Comparison of ENCODE assay signal across 8 mouse cellular contexts in genomic region chr9:21029291-21030054, GRCm38 (mm10). TPM values are rescaled to one million over a fixed set of nuclear protein-coding genes. Genes with fewer than 3 reads are reported as not detected.
DNase-seq lines count a peak whose midpoint lies in the region; ATAC-seq and TF ChIP-seq lines count a peak whose summit lies in the region.

Gene Icam4 (plus strand): TSS chr9:21029373.

- H3K4me2 ChIP-seq in heart, embryonic 16.5 days (ENCODE audit: low read depth, low read length) = peak within 1 kb of the TSS; percentile 95
- H3K4me2 ChIP-seq in lung, embryonic 14.5 days = peak within 1 kb of the TSS; percentile 95
- peak within 1 kb of the TSS; percentile 86 for H3K4me2 ChIP-seq in neural tube, embryonic 15.5 days

- peaks cover 93% of the 10 kb centered on the region for H3K4me1 ChIP-seq in E14TG2a.4 (replicated peaks; ENCODE audit: low read depth, low read length)
- 0 out of 2 replicates have a peak, but pooled peaks cover 4% of the 10 kb centered on the region for H3K4me1 ChIP-seq in bone marrow macrophage, adult 2 months (ENCODE audit: control insufficient read depth, insufficient read depth, low read length)
- peaks cover 39% of the 10 kb centered on the region for H3K4me1 ChIP-seq in heart, embryonic 16.5 days (ENCODE audit: control insufficient read depth, insufficient read depth, low read length)
- H3K4me1 ChIP-seq in lung, embryonic 14.5 days (ENCODE audit: insufficient read depth) = peaks cover 26% of the 10 kb centered on the region; the same call in 1 of the 2 replicates
- peaks cover 53% of the 10 kb centered on the region for H3K4me1 ChIP-seq in neural tube, embryonic 15.5 days

- peak; percentile 85 to 92 for DNase-seq in kidney, postnatal 36 days
- DNase-seq in lung, embryonic 14.5 days = peak; percentile 89
- DNase-seq in thymus, postnatal 14 days = peak; percentile 83

- H3K27me3 ChIP-seq in E14TG2a.4 (ENCODE audit: insufficient read depth, low read length) = peaks cover 26% of the 10 kb centered on the region
- H3K27me3 ChIP-seq in heart, embryonic 16.5 days (ENCODE audit: control insufficient read depth, insufficient read depth, low read length) = peaks cover 26% of the 10 kb centered on the region
- peaks cover 39% of the 10 kb centered on the region for H3K27me3 ChIP-seq in lung, embryonic 14.5 days (ENCODE audit: insufficient read depth, low read length)
- peaks cover 67% of the 10 kb centered on the region for H3K27me3 ChIP-seq in neural tube, embryonic 15.5 days (replicated peaks)

- peaks cover 45% of the 10 kb centered on the region for H3K36me3 ChIP-seq in E14TG2a.4 (ENCODE audit: insufficient read depth, low read length)
- H3K36me3 ChIP-seq in heart, embryonic 16.5 days (ENCODE audit: control insufficient read depth, insufficient read depth) = no peaks in the 10 kb centered on the region
- peaks cover 9% of the 10 kb centered on the region; the same call in 1 of the 2 replicates for H3K36me3 ChIP-seq in lung, embryonic 14.5 days (ENCODE audit: insufficient read depth)
- H3K36me3 ChIP-seq in neural tube, embryonic 15.5 days = no peaks in the 10 kb centered on the region

- no peak for TF ChIP-seq POLR2A in bone marrow macrophage, adult 2 months (IDR thresholded peaks at IDR 0.05; ENCODE audit: borderline replicate concordance, low read depth, low read length)

- H3K27ac ChIP-seq in bone marrow macrophage, adult 2 months (ENCODE audit: insufficient read depth, low read depth, low read length) = 0 out of 2 replicates have a peak within 1 kb of the TSS, but pooled peaks have one; percentile 12
- 0 out of 2 replicates have a peak within 1 kb of the TSS, but pooled peaks have one; percentile 36 for H3K27ac ChIP-seq in heart, embryonic 16.5 days (ENCODE audit: low read length)
- H3K27ac ChIP-seq in lung, embryonic 14.5 days (ENCODE audit: low read depth) = peak within 1 kb of the TSS; percentile 58; the same call in 1 of the 2 replicates
- H3K27ac ChIP-seq in neural tube, embryonic 15.5 days (replicated peaks) = no peak within 1 kb of the TSS

- ATAC-seq in erythroblast, adult 5-6 weeks (replicated peaks; ENCODE audit: low FRiP score, poor library complexity, severe bottlenecking) = peak; percentile 61
- peak; percentile 35 for ATAC-seq in heart, embryonic 16.5 days (replicated peaks; ENCODE audit: extremely low read depth, insufficient read depth, low FRiP score)
- peak; percentile 16; the same call in 1 of the 2 replicates for ATAC-seq in lung, embryonic 14.5 days (ENCODE audit: insufficient read depth)
- ATAC-seq in neural tube, embryonic 15.5 days (ENCODE audit: low FRiP score) = no peak

- WGBS in heart, embryonic 16.5 days = 2% methylated on average over 37 of the region's 37 CpGs
- WGBS in lung, embryonic 14.5 days = 2% methylated on average over 37 of the region's 37 CpGs
- 2% methylated on average over 37 of the region's 37 CpGs for WGBS in neural tube, embryonic 15.5 days

- no peaks in the 10 kb centered on the region for H3K9me3 ChIP-seq in E14TG2a.4 (ENCODE audit: low read length)
- no peaks in the 10 kb centered on the region for H3K9me3 ChIP-seq in heart, embryonic 16.5 days (replicated peaks; ENCODE audit: control insufficient read depth, low read length)
- H3K9me3 ChIP-seq in lung, embryonic 14.5 days (ENCODE audit: low read depth, low read length) = no peaks in the 10 kb centered on the region
- H3K9me3 ChIP-seq in neural tube, embryonic 15.5 days (replicated peaks) = no peaks in the 10 kb centered on the region

- peak; percentile 84 for TF ChIP-seq CTCF in E14TG2a.4 (conservative IDR thresholded peaks at IDR 0.05; ENCODE audit: low read length)
- peak; percentile 38; the same call in 1 of the 2 replicates for TF ChIP-seq CTCF in bone marrow macrophage, adult 2 months (IDR thresholded peaks at IDR 0.05; ENCODE audit: low read depth, low read length)
- peak; percentile 92 for TF ChIP-seq CTCF in lung, embryonic 14.5 days (IDR thresholded peaks at IDR 0.05; ENCODE audit: low read depth)

- H3K9ac ChIP-seq in heart, embryonic 16.5 days (ENCODE audit: low read length) = peak within 1 kb of the TSS; percentile 67
- H3K9ac ChIP-seq in lung, embryonic 14.5 days = peak within 1 kb of the TSS; percentile 47
- no peak within 1 kb of the TSS for H3K9ac ChIP-seq in neural tube, embryonic 15.5 days (replicated peaks)

- H3K4me3 ChIP-seq in E14TG2a.4 (replicated peaks; ENCODE audit: low read length) = peak within 1 kb of the TSS; percentile 74
- peak within 1 kb of the TSS; percentile 38 for H3K4me3 ChIP-seq in bone marrow macrophage, adult 2 months (ENCODE audit: insufficient read depth, low read length)
- H3K4me3 ChIP-seq in heart, embryonic 16.5 days (ENCODE audit: low read length) = peak within 1 kb of the TSS; percentile 62
- H3K4me3 ChIP-seq in lung, embryonic 14.5 days (ENCODE audit: low read depth, low read length) = peak within 1 kb of the TSS; percentile 52
- peak within 1 kb of the TSS; percentile 22 for H3K4me3 ChIP-seq in neural tube, embryonic 15.5 days (replicated peaks)

RNA-seq across cellular contexts. Expression of gene Icam4, which starts in this region (rescaled TPM):
- polyA plus RNA-seq in bone marrow macrophage, adult 2 months (2012; ENCODE audit: insufficient read depth, insufficient read length, missing spikeins) = not detected in 2 replicates
- total RNA-seq in erythroblast, adult 5-6 weeks (2015; ENCODE audit: low replicate concordance) = 39.2 and 40.8 TPM in 2 replicates
- total RNA-seq in erythroblast, adult 5-6 weeks (2017; ENCODE audit: low replicate concordance) = 20.6 and 35.8 TPM in 2 replicates
- 2.0 and 3.0 TPM in 2 replicates for polyA plus RNA-seq in heart, embryonic 16.5 days (2015; fragmentation: Nextera tagmentation; extraction: Ambion mirVana)
- polyA plus RNA-seq in lung, embryonic 14.5 days (2014; fragmentation: Nextera tagmentation; extraction: Ambion mirVana) = 1.5 TPM in 2 replicates
- 0.54 TPM in 1 of 2 replicates, not detected in the other for polyA plus RNA-seq in neural tube, embryonic 15.5 days (2015; fragmentation: Nextera tagmentation; extraction: Ambion mirVana)

Comparison
In these comparisons a context has a peak if more than half of its experiments do, and no peak if none do; other contexts are left out.
1. H3K4me3 ChIP-seq: peak in every context shown above with its lines; median percentile 74 in E14TG2a.4; 62 in heart, embryonic 16.5 days; 52 in lung, embryonic 14.5 days; 38 in bone marrow macrophage, adult 2 months; 22 in neural tube, embryonic 15.5 days.
2. CTCF ChIP-seq: peak in every context shown above with its lines; median percentile 92 in lung, embryonic 14.5 days; 84 in E14TG2a.4; 38 in bone marrow macrophage, adult 2 months.